Mouse (Mus musculus) mature B cell (primary cell): Measurements from ENCODE around the gene Gm5415.
"Not testable (repeated sequence)": the region's sequence is repeated elsewhere in the genome, so short reads cannot be mapped to it uniquely, and the experiment has no call there.

Experiments
- in situ Hi-C: fragments of 300-500 bp; cut with MboI; formaldehyde crosslinking; loops from 2 replicates; pipeline ENCODE4 v1.14.3; 2019

Gm5415 gene

DNA sequence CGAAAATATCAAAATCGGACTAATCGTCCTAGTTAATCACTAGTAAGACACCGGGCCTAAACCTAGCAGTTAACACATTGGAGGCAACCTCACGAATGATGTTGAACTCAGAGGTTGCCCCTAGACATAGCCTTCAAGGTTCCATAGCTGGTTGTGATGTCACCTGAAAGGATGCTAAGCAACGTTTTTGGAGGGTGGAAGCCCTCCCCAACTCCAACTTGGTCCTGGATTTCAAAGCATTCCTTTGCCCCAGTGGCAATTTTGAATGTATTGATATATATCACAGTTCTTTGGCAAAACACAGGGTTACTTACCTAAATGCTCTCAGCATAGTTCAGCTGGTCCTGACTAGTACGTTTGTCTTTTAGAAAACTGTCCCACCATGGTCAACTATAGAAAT is at the start of gene Gm5415:
Gene Gm5415 (minus strand): TSS at position 101 of the 400 bp plus-strand sequence.
- in situ Hi-C loops, result not testable (repeated sequence)

DNA sequence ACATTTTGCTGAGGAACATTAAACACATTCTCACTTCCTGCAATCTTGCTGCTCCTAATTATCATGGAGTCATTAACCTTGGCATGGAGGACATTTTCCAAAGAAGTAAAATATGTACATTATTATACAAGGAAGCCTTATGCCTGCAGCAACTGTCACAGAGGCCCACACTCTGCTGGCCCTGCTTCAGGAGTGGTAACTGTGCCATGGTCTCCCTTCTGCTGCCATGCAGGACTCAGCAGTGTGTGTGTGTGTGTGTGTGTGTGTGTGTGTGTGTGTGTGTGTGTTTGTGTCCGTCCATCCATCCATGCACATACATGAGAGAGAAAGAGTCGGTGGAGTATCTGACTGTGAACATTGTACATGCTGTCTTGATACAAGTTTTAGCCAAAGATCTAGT is 21.8 kb upstream of the Gm5415 start:
- in situ Hi-C loops, result no loop called here

DNA sequence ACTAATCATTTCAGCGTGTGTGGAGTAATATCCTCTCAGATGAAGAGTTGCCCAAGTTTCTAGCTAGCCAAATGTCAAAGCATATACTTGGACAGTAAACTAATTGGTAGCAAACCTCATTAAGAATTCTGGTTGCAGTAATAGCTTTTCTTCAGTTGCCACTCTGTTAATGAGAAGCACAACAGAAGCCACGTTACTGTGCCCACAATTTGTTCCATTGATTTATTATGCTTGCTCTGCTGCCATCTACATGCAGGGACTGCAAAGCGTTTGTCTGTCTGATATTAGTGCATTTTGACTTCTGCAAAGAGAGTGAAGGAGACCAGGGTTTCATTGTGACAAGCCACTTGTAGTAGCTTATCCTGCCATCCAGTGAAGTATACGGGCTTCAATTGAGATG is 6.8 kb upstream of the Gm5415 start:
- in situ Hi-C loops, result no loop called here

DNA sequence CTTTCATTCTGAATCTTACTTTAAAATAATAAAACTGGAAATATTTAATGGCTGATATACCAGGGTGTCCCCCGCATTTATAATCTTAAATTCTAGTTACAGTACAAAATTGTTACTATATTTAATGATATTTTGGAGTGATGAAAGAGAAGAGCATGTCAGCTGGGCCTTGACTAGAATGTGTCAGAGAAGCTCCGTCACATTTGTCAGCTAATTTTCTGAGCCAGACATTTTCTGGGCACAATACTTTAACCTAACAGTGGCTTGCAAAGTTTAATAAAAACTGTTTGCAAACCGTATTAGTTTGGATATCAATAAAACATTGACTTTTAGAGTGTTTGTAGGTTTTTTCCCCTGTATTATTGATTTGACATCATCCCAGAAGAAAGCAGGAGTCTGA is 6.4 kb upstream of the Gm5415 start:
- in situ Hi-C loops, result no loop called here

DNA sequence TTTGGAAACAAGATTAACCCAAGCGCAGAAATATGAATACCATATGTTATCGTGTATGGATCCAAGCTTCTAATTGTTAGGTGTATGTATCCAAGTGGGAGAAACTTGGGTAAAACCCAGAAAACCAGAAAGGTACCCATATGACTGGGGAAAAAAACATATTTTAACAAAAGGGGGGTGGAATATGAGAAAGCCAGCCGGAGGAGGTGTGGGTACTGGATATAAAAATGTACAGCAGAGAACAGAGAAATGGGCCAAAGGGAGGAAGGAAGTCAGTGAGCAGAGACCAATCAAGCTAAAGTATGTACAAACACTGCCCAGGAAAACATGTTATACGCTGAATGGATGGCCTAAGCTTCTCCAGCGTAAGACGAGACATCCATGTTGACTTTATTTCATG is 43.7 kb downstream of the Gm5415 start:
- in situ Hi-C loops, result no loop called here
